Mouse (Mus musculus) E14TG2a.4 (cell line): ENCODE measurements at regions not wholly inside any gene's neighbourhood (a gene's known extent, or its start where the extent isn't known, plus 50 kb on each side); places are given as distances from the start of the nearest gene placed in this dataset.

Experiments used
- H3K27me3 ChIP-seq: 2 replicates; pipeline ENCODE4 v1.6.1; 2014; ENCODE audit warnings: low read length, control low read depth; ENCODE audit not compliant: insufficient read depth
- H3K36me3 ChIP-seq: 2 replicates; pipeline ENCODE4 v1.6.1; 2014; ENCODE audit warnings: low read length, control low read depth; ENCODE audit not compliant: insufficient read depth
- H3K4me1 ChIP-seq: replicated peaks from 2 replicates; pipeline ENCODE4 v1.6.1; 2014; ENCODE audit warnings: low read depth, low read length, control low read depth
- H3K4me3 ChIP-seq: replicated peaks from 2 replicates; pipeline ENCODE4 v1.5.1; 2014; ENCODE audit warnings: mild to moderate bottlenecking, low read length
- H3K9me3 ChIP-seq: 2 replicates; pipeline ENCODE4 v1.6.1; 2014; ENCODE audit warnings: low read length, control low read depth
- CTCF ChIP-seq: conservative IDR thresholded peaks from 2 replicates; pipeline ENCODE4 v1.5.1; 2014; ENCODE audit warnings: low read length
- NANOG ChIP-seq: IDR thresholded peaks from 2 replicates; pipeline ENCODE4 v1.6.1; 2014; ENCODE audit warnings: borderline replicate concordance, low read length, mixed read lengths
- POU5F1 ChIP-seq: IDR thresholded peaks from 2 replicates; pipeline ENCODE4 v1.6.1; 2014; ENCODE audit warnings: low read length, borderline replicate concordance

DNA sequence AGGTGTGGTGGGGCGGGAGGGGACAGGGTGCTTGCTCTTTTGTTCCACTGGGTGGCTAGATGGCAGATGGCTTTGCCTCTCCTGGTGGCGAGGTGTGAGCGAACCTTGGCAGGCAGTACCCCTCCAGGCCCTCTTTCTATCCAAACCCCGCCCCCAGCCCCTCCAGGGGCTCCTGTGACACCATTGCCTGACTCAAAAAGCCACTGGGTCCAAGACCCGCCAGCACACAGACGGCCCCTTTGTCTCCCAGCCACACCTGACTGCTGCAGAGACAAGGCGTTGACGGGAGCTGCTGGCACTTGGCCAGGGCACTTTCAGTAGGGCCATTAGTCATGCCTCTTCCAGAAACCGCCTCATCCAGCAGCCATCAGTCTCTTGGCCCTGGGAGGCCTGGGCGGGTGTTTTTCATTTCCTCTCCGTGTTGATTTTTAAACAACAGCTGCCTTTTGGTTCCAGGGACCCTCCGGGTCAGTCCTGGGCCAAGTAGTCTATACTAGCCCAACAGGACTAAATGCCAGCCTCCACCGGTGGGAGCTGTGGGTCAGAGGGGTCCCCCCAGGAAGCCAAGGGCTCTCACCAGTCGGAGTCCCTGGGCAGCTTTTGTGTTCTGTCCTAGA lies 58.4 kb upstream of the Medag start:
- Histone ChIP-seq H3K4me3 (peak overlapping the region; percentile 73), H3K27me3 (peaks cover 38% of the 10 kb centered on the region), H3K4me1 (peaks cover 23% of the 10 kb centered on the region), H3K9me3 (no peaks in the 10 kb centered on the region), H3K36me3 (no peaks in the 10 kb centered on the region)
- TF ChIP-seq NANOG = no peak
- no peak for TF ChIP-seq POU5F1
- TF ChIP-seq CTCF = no peak

DNA sequence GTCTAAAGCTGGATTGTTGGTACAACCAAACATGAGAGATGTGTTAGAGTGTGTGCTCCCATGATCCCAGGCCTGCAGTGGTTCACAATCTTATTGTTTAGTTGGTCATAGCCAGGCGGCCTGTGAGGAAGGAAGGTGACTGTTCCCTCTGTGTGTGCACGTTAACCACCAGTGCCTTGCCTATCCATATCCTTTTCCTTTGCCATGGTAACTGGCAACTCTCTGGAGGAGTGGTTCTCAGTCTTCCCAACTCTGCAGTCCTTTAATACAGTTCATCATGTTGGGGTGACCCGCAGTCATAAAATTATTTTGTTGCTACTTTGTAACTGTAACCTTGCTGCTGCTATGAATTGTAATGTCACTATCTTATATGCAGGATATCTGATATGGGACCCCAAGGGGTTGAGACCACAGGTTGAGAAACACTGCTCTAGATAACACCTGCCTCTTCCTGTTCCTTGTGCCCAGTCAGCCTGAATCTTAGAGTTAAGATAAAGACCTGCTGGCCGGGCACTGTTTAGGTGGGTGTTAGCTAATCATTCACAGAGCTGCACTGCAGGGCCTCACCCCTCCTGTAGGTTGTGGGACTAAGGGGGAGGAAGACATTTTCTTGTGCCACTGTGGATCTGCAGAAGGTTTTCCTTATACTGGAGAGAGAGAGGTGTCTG lies 57.0 kb upstream of the Medag start:
- Histone ChIP-seq H3K36me3 (no peaks in the 10 kb centered on the region), H3K4me1 (peaks cover 27% of the 10 kb centered on the region)
- TF ChIP-seq POU5F1 = no peak
- no peak for TF ChIP-seq NANOG
- TF ChIP-seq CTCF = no peak

DNA sequence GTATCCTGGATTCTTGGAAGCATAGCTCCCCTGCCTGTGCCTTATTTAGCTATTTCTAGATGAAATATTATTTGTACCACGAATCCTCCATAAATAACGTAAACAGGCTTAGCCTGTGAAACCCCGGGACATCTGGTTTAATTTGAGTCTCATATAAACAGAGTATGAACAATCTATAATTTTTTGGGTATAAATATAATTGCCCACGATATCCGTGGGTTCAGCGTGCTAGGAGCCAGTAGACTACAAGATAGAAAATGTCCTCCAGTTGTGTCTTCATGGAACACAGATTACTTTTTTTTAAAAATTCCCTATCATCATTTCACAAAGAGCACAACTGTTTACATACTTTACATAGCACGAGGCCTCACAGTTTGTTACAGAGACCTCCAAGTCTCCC lies 56.4 kb upstream of the Medag start:
- Histone ChIP-seq H3K4me1 (peaks cover 27% of the 10 kb centered on the region), H3K36me3 (no peaks in the 10 kb centered on the region), H3K27me3 (peaks cover 20% of the 10 kb centered on the region), H3K4me3 (no peak overlapping the region), H3K9me3 (peaks cover 7% of the 10 kb centered on the region)
- TF ChIP-seq CTCF (no peak), POU5F1 (no peak), NANOG (no peak)

More for the DNA sequence above, 57.0 kb upstream of the Medag start:
- peaks cover 1% of the 10 kb centered on the region for H3K9me3 ChIP-seq
- H3K27me3 ChIP-seq = peaks cover 24% of the 10 kb centered on the region
- H3K4me3 ChIP-seq = no peak overlapping the region

DNA sequence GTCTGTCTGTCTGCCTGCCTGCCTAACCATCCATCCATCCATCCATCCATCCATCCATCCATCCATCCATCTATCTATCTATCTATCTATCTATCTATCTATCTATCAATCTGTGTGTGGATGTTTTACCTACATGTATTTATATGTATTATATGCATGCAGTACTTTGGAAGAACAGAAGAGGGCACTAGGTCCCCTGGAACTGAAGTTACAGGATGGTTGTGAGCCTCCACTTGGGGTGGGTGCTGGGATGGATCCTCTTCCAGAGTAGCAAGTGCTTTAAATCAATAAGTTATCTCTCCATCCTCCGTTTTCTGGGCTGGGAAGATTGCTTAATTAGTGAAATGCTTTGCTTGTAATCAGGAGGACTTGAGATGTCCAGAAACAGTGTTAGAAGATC lies 54.6 kb upstream of the Medag start:
- Histone ChIP-seq H3K36me3 (no peaks in the 10 kb centered on the region), H3K4me1 (peaks cover 26% of the 10 kb centered on the region), H3K27me3 (peaks cover 11% of the 10 kb centered on the region), H3K4me3 (no peak overlapping the region), H3K9me3 (peaks cover 11% of the 10 kb centered on the region)
- TF ChIP-seq NANOG (no peak), POU5F1 (no peak), CTCF (peak; percentile 48)
